Mouse (Mus musculus) liver, embryonic 12.5 days (tissue): ENCODE measurements around the gene Igsf6. TPM values are rescaled to one million over a fixed set of nuclear protein-coding genes. Genes with fewer than 3 reads are reported as not detected.

Experiments used
- ATAC-seq: fragments of 200-750 bp; cut with Nextera tagmentation; 2 replicates; pipeline ENCODE4 v1.8.0; 2017; ENCODE audit warnings: moderate number of reproducible peaks, mild to moderate bottlenecking, moderate library complexity
- H3K27ac ChIP-seq: fragments of 300-500 bp; sonication (generic); 2 replicates; pipeline ENCODE4 v1.5.1; 2016; ENCODE audit warnings: mild to moderate bottlenecking
- H3K27me3 ChIP-seq: fragments of 300-500 bp; sonication (generic); replicated peaks from 2 replicates; pipeline ENCODE4 v1.6.1; 2016; ENCODE audit warnings: mild to moderate bottlenecking, moderate library complexity
- H3K36me3 ChIP-seq: fragments of 300-500 bp; sonication (generic); 2 replicates; pipeline ENCODE4 v1.6.1; 2016; ENCODE audit warnings: mild to moderate bottlenecking, moderate library complexity
- H3K4me1 ChIP-seq: fragments of 300-500 bp; sonication (generic); 2 replicates; pipeline ENCODE4 v1.6.1; 2016
- H3K4me2 ChIP-seq: fragments of 300-500 bp; sonication (generic); 2 replicates; pipeline ENCODE4 v1.6.1; 2016; ENCODE audit warnings: mild to moderate bottlenecking, moderate library complexity
- H3K4me3 ChIP-seq: fragments of 300-500 bp; sonication (generic); 2 replicates; pipeline ENCODE4 v1.5.1; 2016; ENCODE audit warnings: mild to moderate bottlenecking, moderate library complexity
- H3K9ac ChIP-seq: fragments of 300-500 bp; sonication (generic); 2 replicates; pipeline ENCODE4 v1.6.1; 2016; ENCODE audit warnings: mild to moderate bottlenecking, moderate library complexity
- H3K9me3 ChIP-seq: fragments of 300-500 bp; sonication (generic); replicated peaks from 2 replicates; pipeline ENCODE4 v1.6.1; 2016; ENCODE audit warnings: mild to moderate bottlenecking, moderate library complexity
- WGBS: fragments of 180-500 bp; shearing (Covaris S2); methylation state at CpG from one replicate; pipeline ENCODE4 v1.1.7; 2016; ENCODE audit not compliant: insufficient replicate concordance; 5-methylcytosine and 5-hydroxymethylcytosine counted together
- polyA plus RNA-seq: library from polyadenylated mRNA; unstranded; fragments of >200 nt; fragmentation: Nextera tagmentation; extraction: Ambion mirVana; gene quantifications from 2 replicates; pipeline ENCODE4 v1.2.1, GENCODE M21; 2016

Gene Igsf6
- polyA plus RNA-seq, 1 experiment from 2014 or later: 6.6 TPM

DNA sequence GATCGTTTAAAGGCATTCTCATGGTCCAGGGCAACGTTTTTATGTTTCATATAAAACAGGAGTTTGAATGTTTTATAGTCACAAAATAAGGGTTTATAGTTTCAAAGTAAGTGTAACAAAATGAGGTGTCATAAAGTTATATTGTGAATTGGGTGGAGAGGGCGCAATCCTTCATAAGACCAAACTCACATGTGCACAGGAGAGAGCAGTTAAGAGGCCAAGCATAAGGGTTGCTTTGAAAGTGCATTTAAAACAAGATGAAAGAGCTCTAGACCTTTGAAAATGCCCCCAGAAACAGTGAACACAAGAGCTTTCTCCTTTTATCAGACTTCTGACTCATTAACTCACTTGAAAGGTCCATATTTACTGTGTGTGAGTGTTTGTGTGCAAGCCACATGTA lies 48.1 kb downstream of the Igsf6 start:
- Histone ChIP-seq H3K27me3 (peaks cover 19% of the 10 kb centered on the region; the same call in 1 of the 2 replicates), H3K4me2 (no peak overlapping the region), H3K27ac (no peak overlapping the region), H3K9me3 (no peaks in the 10 kb centered on the region), H3K4me1 (peaks cover 16% of the 10 kb centered on the region), H3K9ac (no peak overlapping the region), H3K36me3 (no peaks in the 10 kb centered on the region), H3K4me3 (no peak overlapping the region)
- ATAC-seq: no peak
- WGBS: 53% methylated on average over 3 of the region's 3 CpGs

DNA sequence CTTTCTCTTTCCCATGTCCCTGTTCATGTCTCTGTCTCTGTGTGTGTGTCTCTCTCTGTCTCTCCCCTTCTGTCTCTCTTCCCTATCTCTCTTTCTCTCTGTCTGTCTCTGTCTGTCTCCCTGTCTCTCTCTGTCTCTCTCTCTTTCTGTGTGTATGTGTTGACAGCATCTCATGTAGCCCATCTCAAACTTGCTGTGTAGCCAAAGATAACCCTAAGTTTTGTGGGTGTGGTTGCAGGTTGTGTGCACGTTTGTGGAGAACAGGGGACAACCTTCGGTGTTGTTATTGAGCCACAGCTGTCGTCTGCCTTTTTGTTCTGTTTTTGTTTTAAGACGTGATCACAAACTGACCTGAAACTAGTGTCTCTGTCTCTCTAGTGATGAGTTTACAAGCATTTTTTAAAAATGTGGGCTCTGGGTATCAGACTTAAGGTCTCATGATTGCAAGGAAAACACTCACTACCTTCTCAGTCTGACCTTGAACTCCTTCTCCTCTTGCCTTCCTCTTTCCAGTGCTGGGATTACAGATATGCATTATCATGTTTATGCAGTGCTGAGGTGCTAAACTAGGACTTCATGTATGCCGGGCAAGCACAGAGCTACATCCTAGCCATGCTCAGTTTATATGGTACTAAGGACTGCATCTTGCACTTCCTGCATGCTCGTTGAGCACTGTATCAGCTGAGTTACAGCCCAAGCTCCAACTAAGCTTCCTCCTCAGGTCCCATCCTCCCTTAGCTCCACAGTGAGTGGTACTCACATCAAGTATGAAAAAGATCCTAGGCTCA lies 49.0 kb downstream of the Igsf6 start:
- peak; percentile 85 for ATAC-seq
- peaks cover 13% of the 10 kb centered on the region; the same call in 1 of the 2 replicates for H3K27me3 ChIP-seq
- H3K4me2 ChIP-seq: peak overlapping the region; percentile 29; the same call in 1 of the 2 replicates
- peak overlapping the region; percentile 12; the same call in 1 of the 2 replicates for H3K27ac ChIP-seq
- H3K4me3 ChIP-seq: no peak overlapping the region
- peaks cover 16% of the 10 kb centered on the region for H3K4me1 ChIP-seq
- H3K9me3 ChIP-seq: no peaks in the 10 kb centered on the region
- 40% methylated on average over 6 of the region's 6 CpGs for WGBS
- H3K36me3 ChIP-seq: no peaks in the 10 kb centered on the region
- no peak overlapping the region for H3K9ac ChIP-seq

GRCm38 (mm10) chr7:121020277-121020676 lies 54.1 kb downstream of the Igsf6 start:
- peaks cover 8% of the 10 kb centered on the region for H3K4me1 ChIP-seq
- H3K36me3 ChIP-seq: no peaks in the 10 kb centered on the region
- H3K9me3 ChIP-seq: no peaks in the 10 kb centered on the region
- H3K27me3 ChIP-seq: peaks cover 13% of the 10 kb centered on the region
- ATAC-seq: no peak
- H3K4me2 ChIP-seq: no peak overlapping the region
- H3K9ac ChIP-seq: no peak overlapping the region
- no peak overlapping the region for H3K4me3 ChIP-seq
- H3K27ac ChIP-seq: no peak overlapping the region
- WGBS: 36% methylated on average over 8 of the region's 8 CpGs

- ATAC-seq: no peak
- Histone ChIP-seq H3K9me3 (no peaks in the 10 kb centered on the region), H3K9ac (no peak overlapping the region), H3K27me3 (peaks cover 13% of the 10 kb centered on the region), H3K36me3 (no peaks in the 10 kb centered on the region), H3K27ac (no peak overlapping the region), H3K4me3 (no peak overlapping the region), H3K4me2 (no peak overlapping the region), H3K4me1 (no peaks in the 10 kb centered on the region)
- 75% methylated on average over 3 of the region's 3 CpGs for WGBS
These were observed 55.6 kb downstream of the Igsf6 start for GRCm38 (mm10) chr7:121018778-121019177.

DNA sequence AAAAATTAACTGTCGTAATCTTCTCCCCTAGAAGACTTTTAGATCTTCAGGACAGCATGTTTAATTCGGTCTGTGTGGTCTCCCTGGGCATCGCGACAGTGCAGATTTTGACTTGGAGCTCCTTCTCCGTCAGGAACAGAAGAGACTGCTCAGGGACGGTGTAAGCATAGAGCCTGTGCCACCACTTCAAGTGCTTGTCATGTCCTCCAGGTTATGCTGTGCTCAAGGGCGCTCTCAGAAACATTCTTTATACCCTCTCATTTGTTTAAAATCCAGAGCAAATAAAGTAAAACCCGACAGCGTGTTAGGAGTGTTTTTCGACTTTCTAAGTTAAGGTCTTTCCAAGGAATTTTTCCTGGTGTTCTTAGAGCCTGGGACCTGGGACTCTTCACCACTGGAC lies 59.9 kb downstream of the Igsf6 start:
- Histone ChIP-seq H3K27ac (no peak overlapping the region), H3K36me3 (no peaks in the 10 kb centered on the region), H3K9ac (no peak overlapping the region), H3K9me3 (no peaks in the 10 kb centered on the region), H3K4me3 (no peak overlapping the region), H3K27me3 (peaks cover 20% of the 10 kb centered on the region), H3K4me2 (no peak overlapping the region), H3K4me1 (no peaks in the 10 kb centered on the region)
- 72% methylated on average over 10 of the region's 10 CpGs for whole genome bisulfite sequencing
- no peak for ATAC-seq

Other genes with a start within 250 kb of the Igsf6 start
- gene Eef2k, start 231.7 kb downstream of the Igsf6 start, polyA plus RNA-seq: 44.3 and 45.0 TPM in 2 replicates
- 27.4 and 27.9 TPM in 2 replicates for gene Polr3e, start 156.8 kb downstream of the Igsf6 start, polyA plus RNA-seq
- 39.3 and 40.8 TPM in 2 replicates for gene Cdr2, start 92.3 kb downstream of the Igsf6 start, polyA plus RNA-seq
- 0.18 TPM in 1 of 2 replicates, not detected in the other for gene Mfsd13b, start 92.1 kb downstream of the Igsf6 start, polyA plus RNA-seq
- 71.8 and 73.5 TPM in 2 replicates for gene Mettl9, start 40.1 kb downstream of the Igsf6 start, polyA plus RNA-seq
- 0.06 TPM in 1 of 2 replicates, not detected in the other for gene Otoa, start 7.1 kb upstream of the Igsf6 start, polyA plus RNA-seq